Mouse (Mus musculus): ENCODE data around the gene Sost.

GRCm38 (mm10) chr11:101936421-101936820, 30.4 kb downstream of the Sost start:
- TF ChIP-seq POLR2A (IDR thresholded peaks at IDR 0.05; ENCODE audit: insufficient read length, low read depth) (no peak), MYOG (IDR thresholded peaks at IDR 0.05; ENCODE audit: control insufficient read depth in 1 of 3, insufficient read depth in 1 of 3, insufficient read length in 2 of 3, low read depth in 2 of 3) (no peak), TCF12 (IDR thresholded peaks at IDR 0.05; ENCODE audit: insufficient read depth, poor library complexity, severe bottlenecking) (no peak), POLR2AphosphoS2 (IDR thresholded peaks at IDR 0.05; ENCODE audit: insufficient read length, low read depth) (no peak), E2F4 (IDR thresholded peaks at IDR 0.05; ENCODE audit: insufficient read depth) (no peak), MAX (IDR thresholded peaks at IDR 0.05; ENCODE audit: low read depth) (no peak), USF1 (IDR thresholded peaks at IDR 0.05; ENCODE audit: low read depth) (no peak), SRF (IDR thresholded peaks at IDR 0.05; ENCODE audit: control insufficient read depth, insufficient read length, low read depth) (no peak)
